Mouse (Mus musculus): ENCODE measurements at regions not wholly inside any gene's neighbourhood (a gene's known extent, or its start where the extent isn't known, plus 50 kb on each side); places are given as distances from the start of the nearest gene placed in this dataset.

- WGBS (ENCODE audit: insufficient replicate concordance): 60% methylated on average over 3 of the region's 3 CpGs
- no peak overlapping the region for H3K9ac ChIP-seq
- ATAC-seq (ENCODE audit: low read depth): no peak
- H3K9me3 ChIP-seq (replicated peaks): no peaks in the 10 kb centered on the region
- H3K4me2 ChIP-seq: no peak overlapping the region
- peaks cover 3% of the 10 kb centered on the region; the same call in 1 of the 2 replicates for H3K4me1 ChIP-seq (replicated peaks)
- no peaks in the 10 kb centered on the region for H3K27me3 ChIP-seq
- no peaks in the 10 kb centered on the region for H3K36me3 ChIP-seq
- DNase-seq: no peak
- no peak overlapping the region for H3K4me3 ChIP-seq (replicated peaks)
- no peak overlapping the region for H3K27ac ChIP-seq
Observed at GRCm38 (mm10) chr1:64343268-64343667, 189.2 kb upstream of the Creb1 start.

DNA sequence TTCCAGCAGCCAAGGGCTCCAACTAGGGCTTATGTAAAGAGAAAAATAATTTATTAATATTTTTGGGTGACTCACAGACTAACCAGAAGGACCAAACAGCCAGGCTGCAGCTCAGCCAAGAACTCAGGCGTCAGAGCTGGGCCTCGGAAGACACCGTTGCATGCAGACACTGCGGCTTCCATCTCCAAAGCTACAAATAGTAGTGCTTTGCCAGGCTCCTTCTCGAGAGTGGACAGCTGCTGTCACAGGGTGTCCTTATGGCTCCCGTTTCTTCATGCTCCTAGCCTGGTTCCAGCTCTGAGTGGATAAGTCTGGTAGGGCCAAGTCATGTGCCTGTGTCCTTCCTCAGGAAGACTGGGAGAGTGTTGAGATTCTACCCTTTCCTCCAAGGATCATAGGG, 190.8 kb upstream of the Creb1 start:
- 81% methylated on average over 6 of the region's 6 CpGs for WGBS (ENCODE audit: insufficient replicate concordance)
- H3K4me2 ChIP-seq: no peak overlapping the region
- no peaks in the 10 kb centered on the region for H3K9me3 ChIP-seq (replicated peaks)
- no peak overlapping the region for H3K9ac ChIP-seq
- H3K4me1 ChIP-seq (replicated peaks): peaks cover 3% of the 10 kb centered on the region; the same call in 1 of the 2 replicates
- no peak overlapping the region for H3K4me3 ChIP-seq (replicated peaks)
- ATAC-seq (ENCODE audit: low read depth) (no peak), DNase-seq (no peak)
- H3K36me3 ChIP-seq: no peaks in the 10 kb centered on the region
- H3K27me3 ChIP-seq: no peaks in the 10 kb centered on the region
- H3K27ac ChIP-seq: no peak overlapping the region

DNA sequence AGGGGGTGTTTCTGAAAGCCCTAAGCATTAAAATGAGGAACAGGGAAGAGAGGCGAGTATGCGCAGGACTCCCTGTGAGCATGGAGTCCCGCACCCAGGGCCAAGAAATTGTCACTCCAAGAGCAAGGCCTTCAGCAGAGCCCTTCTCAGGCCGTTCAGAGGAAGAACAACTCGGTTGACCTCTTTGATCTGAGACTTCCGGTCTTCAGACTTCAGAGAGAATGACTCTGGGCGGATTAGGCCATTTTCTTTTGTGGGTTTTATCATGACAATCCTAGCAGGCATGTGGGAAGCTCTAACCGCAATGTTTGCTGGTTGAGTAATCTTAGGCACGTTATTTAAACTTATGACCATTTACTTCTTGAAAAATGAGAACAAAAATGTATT, 193.9 kb upstream of the Creb1 start:
- no peak overlapping the region for H3K4me3 ChIP-seq (replicated peaks)
- no peak overlapping the region for H3K27ac ChIP-seq
- no peaks in the 10 kb centered on the region for H3K9me3 ChIP-seq (replicated peaks)
- H3K9ac ChIP-seq: no peak overlapping the region
- 22% methylated on average over 9 of the region's 9 CpGs for WGBS (ENCODE audit: insufficient replicate concordance)
- ATAC-seq (ENCODE audit: low read depth) (no peak), DNase-seq (no peak)
- peaks cover 3% of the 10 kb centered on the region; the same call in 1 of the 2 replicates for H3K4me1 ChIP-seq (replicated peaks)
- H3K36me3 ChIP-seq: no peaks in the 10 kb centered on the region
- no peak overlapping the region for H3K4me2 ChIP-seq
- no peaks in the 10 kb centered on the region for H3K27me3 ChIP-seq

DNA sequence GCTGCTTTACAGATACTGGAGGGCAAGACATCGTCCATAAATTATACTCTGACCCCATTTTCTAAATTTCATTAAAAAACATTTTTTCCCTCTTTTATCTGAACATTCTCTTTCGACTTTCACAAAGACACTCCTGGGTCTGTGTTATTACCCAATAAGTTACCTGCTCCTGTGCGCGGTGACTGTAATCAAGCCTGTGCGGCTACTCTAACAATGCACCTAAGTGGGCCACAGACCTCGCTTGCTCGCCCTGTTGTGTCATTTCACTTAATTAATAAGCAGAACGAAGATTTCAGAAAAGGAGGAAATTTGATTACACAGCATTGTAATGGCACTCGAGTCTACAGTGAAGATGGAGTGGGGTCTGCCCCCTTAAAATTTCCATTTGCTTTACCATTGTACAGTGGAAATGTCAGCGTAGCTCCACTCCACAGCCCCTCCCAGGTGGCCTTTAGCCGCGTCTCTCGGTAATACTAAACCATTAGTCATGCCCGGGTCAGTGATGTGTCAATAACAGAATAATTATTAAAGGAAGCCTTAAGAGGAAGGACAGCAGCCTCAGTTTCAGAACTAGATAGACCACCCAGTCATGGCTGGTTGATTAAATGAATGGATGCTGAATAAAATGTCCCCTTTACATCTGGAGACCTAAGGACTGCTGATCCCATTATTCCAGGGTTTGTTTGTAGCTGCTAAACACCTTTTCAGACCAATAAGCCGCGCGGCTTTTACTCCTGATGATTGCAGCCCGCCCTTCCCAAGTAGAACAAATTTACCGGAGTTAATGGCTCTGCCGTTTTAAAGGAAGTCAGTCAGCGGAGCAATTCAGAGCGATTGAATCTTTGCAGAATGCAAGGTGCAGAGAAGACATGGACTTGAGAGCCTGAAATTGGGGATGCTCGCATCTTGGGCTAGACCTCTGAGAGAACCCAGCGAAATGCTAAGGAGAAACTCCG, 194.5 kb upstream of the Creb1 start:
- H3K4me2 ChIP-seq: no peak overlapping the region
- no peaks in the 10 kb centered on the region for H3K27me3 ChIP-seq
- 64% methylated on average over 25 of the region's 25 CpGs for WGBS (ENCODE audit: insufficient replicate concordance)
- no peak for ATAC-seq (ENCODE audit: low read depth)
- no peaks in the 10 kb centered on the region for H3K9me3 ChIP-seq (replicated peaks)
- peaks cover 3% of the 10 kb centered on the region; the same call in 1 of the 2 replicates for H3K4me1 ChIP-seq (replicated peaks)
- no peak overlapping the region for H3K9ac ChIP-seq
- no peak overlapping the region for H3K4me3 ChIP-seq (replicated peaks)
- no peaks in the 10 kb centered on the region for H3K36me3 ChIP-seq
- no peak for DNase-seq
- H3K27ac ChIP-seq: no peak overlapping the region

DNA sequence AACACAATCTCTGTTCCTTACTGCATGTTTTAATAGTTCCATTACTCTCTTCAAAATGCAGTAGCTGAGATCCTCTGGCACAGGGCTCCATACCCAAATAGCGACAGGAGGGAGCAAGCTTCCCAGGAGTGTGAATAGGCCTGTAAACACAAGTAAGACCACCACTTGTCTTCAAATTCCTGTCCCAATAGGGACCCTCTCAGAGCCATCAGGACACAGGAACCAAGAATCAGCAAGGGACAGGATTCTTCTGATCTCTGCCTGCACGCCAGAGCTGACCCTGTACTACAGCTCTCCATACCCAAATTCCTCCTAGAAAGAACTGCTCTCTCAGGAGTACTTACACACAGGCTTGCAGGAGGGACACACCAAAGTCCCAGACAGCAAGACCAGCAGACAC, 200.9 kb upstream of the Creb1 start:
- Histone ChIP-seq H3K9ac (no peak overlapping the region), H3K27ac (no peak overlapping the region), H3K4me1 (replicated peaks) (no peaks in the 10 kb centered on the region), H3K4me2 (no peak overlapping the region), H3K9me3 (replicated peaks) (no peaks in the 10 kb centered on the region), H3K36me3 (no peaks in the 10 kb centered on the region), H3K27me3 (no peaks in the 10 kb centered on the region), H3K4me3 (replicated peaks) (no peak overlapping the region)
- 60% methylated on average over 2 of the region's 2 CpGs for WGBS (ENCODE audit: insufficient replicate concordance)
- ATAC-seq (ENCODE audit: low read depth) (no peak), DNase-seq (no peak)

DNA sequence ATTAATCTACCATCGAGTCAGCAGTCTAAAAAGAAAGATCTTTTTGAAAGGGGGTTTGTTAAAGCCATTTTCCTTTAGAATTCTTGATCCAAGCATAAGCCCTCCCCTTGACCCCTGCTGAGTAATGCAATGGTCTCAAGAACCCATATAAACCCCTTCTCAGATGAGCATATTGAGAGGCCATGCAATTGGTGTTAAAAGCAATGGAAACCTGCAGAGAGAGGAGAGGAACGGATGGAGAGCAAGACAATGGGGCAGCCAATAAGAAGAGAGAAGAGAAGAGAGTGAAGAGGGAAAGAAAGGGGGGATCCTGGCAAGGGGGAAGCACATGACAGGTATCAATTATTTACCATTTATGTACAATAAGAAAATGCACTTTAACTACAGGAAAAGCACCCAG, 201.7 kb upstream of the Creb1 start:
- ATAC-seq (ENCODE audit: low read depth) (no peak), DNase-seq (no peak)
- Histone ChIP-seq H3K4me2 (no peak overlapping the region), H3K27ac (no peak overlapping the region), H3K36me3 (no peaks in the 10 kb centered on the region), H3K4me1 (replicated peaks) (no peaks in the 10 kb centered on the region), H3K27me3 (no peaks in the 10 kb centered on the region), H3K9me3 (replicated peaks) (no peaks in the 10 kb centered on the region), H3K9ac (no peak overlapping the region), H3K4me3 (replicated peaks) (no peak overlapping the region)
- WGBS (ENCODE audit: insufficient replicate concordance): 49% methylated on average over 2 of the region's 2 CpGs

- ATAC-seq (ENCODE audit: low read depth): no peak
Observed at GRCm38 (mm10) chr1:64322197-64322596, 200.1 kb upstream of the Klf7 start.

GRCm38 (mm10) chr1:64319155-64319582, 197.1 kb upstream of the Klf7 start:
- no peak overlapping the region for H3K9ac ChIP-seq
- ATAC-seq (ENCODE audit: low read depth): no peak
- WGBS (ENCODE audit: insufficient replicate concordance): 51% methylated on average over 3 of the region's 3 CpGs

More at GRCm38 (mm10) chr1:64322197-64322596, 200.1 kb upstream of the Klf7 start:
- H3K4me1 ChIP-seq (replicated peaks): no peaks in the 10 kb centered on the region
- no peak overlapping the region for H3K27ac ChIP-seq
- no peak overlapping the region for H3K9ac ChIP-seq
- H3K36me3 ChIP-seq: no peaks in the 10 kb centered on the region
- no peaks in the 10 kb centered on the region for H3K27me3 ChIP-seq
- no peak for DNase-seq
- WGBS (ENCODE audit: insufficient replicate concordance): 73% methylated on average over 4 of the region's 4 CpGs
- H3K4me2 ChIP-seq: no peak overlapping the region
- H3K9me3 ChIP-seq (replicated peaks): no peaks in the 10 kb centered on the region
- H3K4me3 ChIP-seq (replicated peaks): no peak overlapping the region

DNA sequence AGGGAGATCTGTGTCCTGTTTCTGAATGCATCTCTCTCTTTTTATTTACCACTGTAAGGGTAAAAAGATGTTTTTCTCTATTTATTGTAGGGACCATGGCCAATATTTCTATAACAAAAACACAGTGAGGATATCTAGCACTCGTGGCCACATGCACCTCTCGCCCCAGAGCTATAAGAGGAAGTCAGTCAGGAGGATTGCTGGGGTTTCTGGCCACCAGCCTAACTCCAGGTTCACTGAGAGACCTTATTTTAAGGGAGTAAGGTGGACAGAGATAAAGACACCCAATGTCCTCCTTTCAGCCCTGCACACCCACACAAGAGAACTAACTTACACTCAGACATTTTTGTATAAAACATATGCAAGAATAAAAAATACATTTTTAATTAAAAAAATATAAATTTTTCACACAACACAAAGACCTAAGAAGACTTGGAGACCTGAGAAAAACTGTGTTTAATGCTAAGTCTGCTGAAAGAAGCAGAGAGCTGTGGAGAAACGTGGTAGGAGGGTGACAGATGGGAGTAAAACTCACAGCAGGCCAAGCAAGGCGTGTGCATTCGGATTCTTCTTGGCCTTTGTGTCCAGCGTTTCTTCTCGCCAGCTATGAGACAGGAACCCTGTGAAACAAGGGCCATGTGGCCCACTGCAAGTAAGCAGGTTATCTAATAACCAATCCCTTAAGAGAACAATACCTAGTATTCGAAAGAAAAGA, 196.5 kb upstream of the Klf7 start:
- Histone ChIP-seq H3K4me1 (replicated peaks) (no peaks in the 10 kb centered on the region), H3K9me3 (replicated peaks) (no peaks in the 10 kb centered on the region), H3K4me2 (no peak overlapping the region), H3K4me3 (replicated peaks) (no peak overlapping the region), H3K27ac (no peak overlapping the region), H3K36me3 (no peaks in the 10 kb centered on the region), H3K27me3 (no peaks in the 10 kb centered on the region), H3K9ac (no peak overlapping the region)
- ATAC-seq (ENCODE audit: low read depth) (no peak), DNase-seq (no peak)
- 52% methylated on average over 8 of the region's 8 CpGs for WGBS (ENCODE audit: insufficient replicate concordance)

More at GRCm38 (mm10) chr1:64319155-64319582, 197.1 kb upstream of the Klf7 start:
- Histone ChIP-seq H3K4me1 (replicated peaks) (no peaks in the 10 kb centered on the region), H3K4me3 (replicated peaks) (no peak overlapping the region), H3K27ac (no peak overlapping the region), H3K36me3 (no peaks in the 10 kb centered on the region), H3K9me3 (replicated peaks) (no peaks in the 10 kb centered on the region), H3K27me3 (no peaks in the 10 kb centered on the region), H3K4me2 (no peak overlapping the region)
- DNase-seq: no peak

- H3K4me3 ChIP-seq (replicated peaks): no peak overlapping the region
- no peak for DNase-seq
- no peaks in the 10 kb centered on the region for H3K4me1 ChIP-seq (replicated peaks)
- 60% methylated on average over 5 of the region's 5 CpGs for WGBS (ENCODE audit: insufficient replicate concordance)
- H3K27me3 ChIP-seq: no peaks in the 10 kb centered on the region
- no peak overlapping the region for H3K9ac ChIP-seq
- no peak overlapping the region for H3K4me2 ChIP-seq
- H3K36me3 ChIP-seq: no peaks in the 10 kb centered on the region
- no peak for ATAC-seq (ENCODE audit: low read depth)
- H3K27ac ChIP-seq: no peak overlapping the region
- no peaks in the 10 kb centered on the region for H3K9me3 ChIP-seq (replicated peaks)
Observed at GRCm38 (mm10) chr1:64317032-64317636, 195.1 kb upstream of the Klf7 start.

DNA sequence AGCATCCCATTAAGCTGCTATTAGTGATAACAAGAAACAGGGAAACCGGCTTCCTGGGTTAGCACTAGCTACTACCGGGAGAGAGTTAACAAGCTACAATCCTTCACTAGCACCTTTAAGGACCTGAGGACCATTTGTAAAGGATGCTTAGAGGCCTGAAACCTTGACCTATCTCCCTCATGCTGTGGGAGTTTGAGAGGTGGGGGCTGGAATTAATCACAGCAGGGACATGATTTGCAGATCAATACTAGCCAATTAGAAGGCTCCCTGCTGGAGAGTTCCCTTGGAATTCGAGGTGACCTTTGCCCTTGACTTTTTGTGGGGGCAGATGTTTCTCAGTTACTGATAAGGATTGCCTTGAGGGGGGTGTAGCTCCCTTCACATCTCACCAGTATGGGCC, 189.3 kb upstream of the Klf7 start:
- Histone ChIP-seq H3K4me1 (replicated peaks) (no peaks in the 10 kb centered on the region), H3K9me3 (replicated peaks) (no peaks in the 10 kb centered on the region), H3K4me2 (no peak overlapping the region), H3K27me3 (no peaks in the 10 kb centered on the region), H3K4me3 (replicated peaks) (no peak overlapping the region), H3K27ac (no peak overlapping the region), H3K36me3 (no peaks in the 10 kb centered on the region), H3K9ac (no peak overlapping the region)
- ATAC-seq (ENCODE audit: low read depth): no peak
- WGBS (ENCODE audit: insufficient replicate concordance): 34% methylated on average over 3 of the region's 3 CpGs
- no peak for DNase-seq

Data from liver, embryonic 13.5 days (tissue).